Mouse (Mus musculus) forebrain, embryonic 14.5 days (tissue): ENCODE results near the gene Gm9046. TPM values are rescaled to one million over a fixed set of nuclear protein-coding genes. Genes with fewer than 3 reads are reported as not detected.
"Not testable (repeated sequence)": the region's sequence is repeated elsewhere in the genome, so short reads cannot be mapped to it uniquely, and the experiment has no call there.

ENCODE experiments used
- ATAC-seq: fragments of 200-750 bp; cut with Nextera tagmentation; 2 replicates; pipeline ENCODE4 v1.8.0; 2017; ENCODE audit warnings: mild to moderate bottlenecking, moderate library complexity
- DNase-seq: peaks from one replicate; pipeline ENCODE4 v3.0.0-alpha.2; 2015; ENCODE audit warnings: low spot score
- H3K27ac ChIP-seq: fragments of 300-500 bp; sonication (generic); 2 replicates; pipeline ENCODE4 v1.5.1; 2014; ENCODE audit warnings: low read depth, mild to moderate bottlenecking, control low read depth, low read length, moderate library complexity
- H3K27me3 ChIP-seq: fragments of 300-500 bp; sonication (generic); replicated peaks from 2 replicates; pipeline ENCODE4 v1.6.1; 2014; ENCODE audit warnings: low read length, control low read depth, mixed read lengths; ENCODE audit not compliant: control insufficient read depth, insufficient read depth
- H3K36me3 ChIP-seq: fragments of 300-500 bp; sonication (generic); 2 replicates; pipeline ENCODE4 v1.6.1; 2014; ENCODE audit warnings: low read length, control low read depth; ENCODE audit not compliant: control insufficient read depth, insufficient read depth
- H3K4me1 ChIP-seq: fragments of 300-500 bp; sonication (generic); 2 replicates; pipeline ENCODE4 v1.6.1; 2014; ENCODE audit warnings: antibody characterized with exemption, low read length, control low read depth; ENCODE audit not compliant: control insufficient read depth, insufficient read depth
- H3K4me2 ChIP-seq: fragments of 300-500 bp; sonication (generic); 2 replicates; pipeline ENCODE4 v1.6.1; 2014; ENCODE audit warnings: mild to moderate bottlenecking, control low read depth, low read length
- H3K4me3 ChIP-seq: fragments of 300-500 bp; sonication (generic); 2 replicates; pipeline ENCODE4 v1.5.1; 2014; ENCODE audit warnings: low read depth, low read length, control low read depth
- H3K9ac ChIP-seq: fragments of 300-500 bp; sonication (generic); 2 replicates; pipeline ENCODE4 v1.6.1; 2014; ENCODE audit warnings: mild to moderate bottlenecking, low read length, control low read depth, moderate library complexity
- H3K9me3 ChIP-seq: fragments of 300-500 bp; sonication (generic); replicated peaks from 2 replicates; pipeline ENCODE4 v1.6.1; 2016; ENCODE audit warnings: low read length, control low read depth, mixed read lengths; ENCODE audit not compliant: control insufficient read depth
- WGBS: fragments of 180-500 bp; shearing (Covaris S2); extraction: QIAGEN DNeasy Blood & Tissue Kit; methylation state at CpG from one replicate; pipeline ENCODE4 v1.1.7; 2014; 5-methylcytosine and 5-hydroxymethylcytosine counted together
- polyA plus RNA-seq: library from polyadenylated mRNA; unstranded; fragments of >200 nt; fragmentation: Nextera tagmentation; extraction: Ambion mirVana; gene quantifications from 2 replicates; pipeline ENCODE4 v1.2.1, GENCODE M21; 2014

Gm9046 gene
- polyA plus RNA-seq, result not detected in 2 replicates

DNA sequence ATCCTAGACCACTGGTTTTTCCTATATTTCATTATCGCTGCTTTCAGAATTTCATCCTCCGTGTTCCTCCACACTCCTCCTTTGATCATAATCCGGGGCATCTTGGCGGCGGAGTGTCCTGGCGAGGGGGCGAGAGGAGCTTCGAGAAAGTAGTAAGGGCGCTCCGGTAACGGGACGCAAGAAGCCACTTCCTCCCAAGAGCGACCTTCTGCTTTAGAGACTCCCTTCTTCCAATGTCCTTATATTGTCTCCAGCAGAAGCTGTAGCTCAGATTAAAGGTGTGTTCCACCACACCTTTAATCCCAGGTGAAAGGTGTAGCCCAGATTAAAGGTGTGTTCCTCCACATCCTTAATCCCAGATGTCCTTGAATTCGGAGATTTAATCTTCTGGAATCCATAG, at the start of gene Gm9046:
TSS of gene Gm9046 (minus strand) at position 101 of the 400 bp plus-strand sequence.
- not testable (repeated sequence) for H3K27ac ChIP-seq, H3K9me3 ChIP-seq, DNase-seq, H3K9ac ChIP-seq, H3K4me1 ChIP-seq, ATAC-seq, H3K27me3 ChIP-seq, H3K4me3 ChIP-seq, H3K36me3 ChIP-seq, H3K4me2 ChIP-seq
- no CpG with 5 or more reads among the region's 14 CpGs for WGBS

DNA sequence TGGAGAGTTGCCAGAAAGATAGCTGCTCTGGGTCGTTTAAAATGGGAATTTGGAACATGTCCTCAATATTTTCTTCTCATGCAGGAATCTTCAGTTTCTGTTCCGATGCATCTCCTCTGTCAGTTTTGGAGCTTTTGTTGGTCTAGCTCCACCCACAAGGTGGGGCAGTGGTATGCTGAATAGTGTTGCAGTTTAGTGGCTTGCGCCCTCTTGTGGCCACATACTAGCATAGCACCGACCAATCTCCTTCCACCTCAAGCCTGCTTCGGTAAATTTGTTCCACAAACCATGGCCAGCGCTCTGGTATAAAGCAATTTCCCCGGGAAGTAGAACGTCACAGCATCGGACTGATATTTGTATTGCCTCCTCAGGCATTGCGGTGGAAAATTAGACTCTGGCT, 27.4 kb upstream of the Gm9046 start:
- WGBS, result 9% methylated on average over 10 of the region's 10 CpGs
- peak overlapping the region; percentile 33; the same call in 1 of the 2 replicates for H3K4me2 ChIP-seq
- DNase-seq (peak; percentile 94), ATAC-seq (peak; percentile 98)
- H3K9me3 ChIP-seq, result no peaks in the 10 kb centered on the region
- no peak overlapping the region for H3K4me3 ChIP-seq
- H3K36me3 ChIP-seq, result no peaks in the 10 kb centered on the region
- no peaks in the 10 kb centered on the region for H3K27me3 ChIP-seq
- no peaks in the 10 kb centered on the region for H3K4me1 ChIP-seq
- no peak overlapping the region; the same call in 1 of the 2 replicates for H3K9ac ChIP-seq
- no peak overlapping the region for H3K27ac ChIP-seq

DNA sequence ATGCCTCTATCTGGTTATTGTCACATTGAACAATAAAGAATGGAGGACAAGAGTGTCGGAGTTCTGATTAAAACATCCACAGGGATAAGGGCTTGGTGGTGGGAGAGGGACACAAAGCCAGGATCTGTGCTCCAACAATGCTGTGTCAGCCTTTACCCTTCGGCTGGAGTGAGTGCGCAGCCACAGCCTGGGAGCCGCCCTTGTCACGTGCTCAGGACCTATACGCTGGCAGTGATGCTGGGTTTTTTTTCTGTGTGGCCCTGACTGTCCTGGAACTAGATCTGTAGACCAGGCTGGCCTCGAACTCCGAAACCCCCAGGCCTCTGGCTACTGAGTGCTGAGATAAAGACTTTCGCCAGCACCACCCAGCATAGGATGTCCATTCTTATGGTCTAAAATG, 26.5 kb upstream of the Gm9046 start:
- ATAC-seq (no peak; the same call in 1 of the 2 replicates), DNase-seq (no peak)
- Histone ChIP-seq H3K4me2 (no peak overlapping the region), H3K36me3 (no peaks in the 10 kb centered on the region), H3K4me3 (no peak overlapping the region), H3K27me3 (no peaks in the 10 kb centered on the region), H3K9me3 (no peaks in the 10 kb centered on the region), H3K27ac (no peak overlapping the region), H3K9ac (no peak overlapping the region), H3K4me1 (no peaks in the 10 kb centered on the region)
- WGBS, result 87% methylated on average over 9 of the region's 9 CpGs

DNA sequence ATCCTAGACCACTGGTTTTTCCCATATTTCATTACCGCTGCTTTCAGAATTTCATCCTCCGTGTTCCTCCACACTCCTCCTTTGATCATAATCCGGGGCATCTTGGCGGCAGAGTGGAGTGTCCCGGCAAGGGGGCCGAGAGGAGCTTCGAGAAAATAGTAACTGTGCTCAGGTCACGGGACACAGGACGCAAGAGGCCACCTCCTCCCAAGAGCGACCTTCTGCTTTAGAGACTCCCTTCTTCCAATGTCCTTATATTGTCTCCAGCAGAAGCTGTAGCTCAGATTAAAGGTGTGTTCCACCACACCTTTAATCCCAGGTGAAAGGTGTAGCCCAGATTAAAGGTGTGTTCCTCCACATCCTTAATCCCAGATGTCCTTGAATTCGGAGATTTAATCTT, 10.9 kb upstream of the Gm9046 start, which contains the start of gene Gm9049:
TSS of gene Gm9049 (minus strand) at position 101 of the 400 bp plus-strand sequence.
- not testable (repeated sequence) for DNase-seq, ATAC-seq
- 86% methylated on average over 1 of the region's 11 CpGs for WGBS

DNA sequence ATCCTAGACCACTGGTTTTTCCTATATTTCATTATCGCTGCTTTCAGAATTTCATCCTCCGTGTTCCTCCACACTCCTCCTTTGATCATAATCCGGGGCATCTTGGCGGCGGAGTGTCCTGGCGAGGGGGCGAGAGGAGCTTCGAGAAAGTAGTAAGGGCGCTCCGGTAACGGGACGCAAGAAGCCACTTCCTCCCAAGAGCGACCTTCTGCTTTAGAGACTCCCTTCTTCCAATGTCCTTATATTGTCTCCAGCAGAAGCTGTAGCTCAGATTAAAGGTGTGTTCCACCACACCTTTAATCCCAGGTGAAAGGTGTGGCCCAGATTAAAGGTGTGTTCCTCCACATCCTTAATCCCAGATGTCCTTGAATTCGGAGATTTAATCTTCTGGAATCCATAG, 5.5 kb upstream of the Gm9046 start, which contains the start of gene Gm9048:
TSS of gene Gm9048 (minus strand) at position 101 of the 400 bp plus-strand sequence.
- not testable (repeated sequence) for H3K4me1 ChIP-seq, H3K9ac ChIP-seq, H3K36me3 ChIP-seq, H3K9me3 ChIP-seq, ATAC-seq, H3K4me2 ChIP-seq, H3K27ac ChIP-seq, H3K27me3 ChIP-seq, H3K4me3 ChIP-seq, DNase-seq
- 100% methylated on average over 1 of the region's 14 CpGs for WGBS

More for the DNA sequence above, 10.9 kb upstream of the Gm9046 start, which contains the start of gene Gm9049:
- H3K36me3 ChIP-seq, H3K9ac ChIP-seq, H3K27ac ChIP-seq, H3K9me3 ChIP-seq, H3K4me1 ChIP-seq, H3K27me3 ChIP-seq, H3K4me2 ChIP-seq, H3K4me3 ChIP-seq: not testable (repeated sequence)

DNA sequence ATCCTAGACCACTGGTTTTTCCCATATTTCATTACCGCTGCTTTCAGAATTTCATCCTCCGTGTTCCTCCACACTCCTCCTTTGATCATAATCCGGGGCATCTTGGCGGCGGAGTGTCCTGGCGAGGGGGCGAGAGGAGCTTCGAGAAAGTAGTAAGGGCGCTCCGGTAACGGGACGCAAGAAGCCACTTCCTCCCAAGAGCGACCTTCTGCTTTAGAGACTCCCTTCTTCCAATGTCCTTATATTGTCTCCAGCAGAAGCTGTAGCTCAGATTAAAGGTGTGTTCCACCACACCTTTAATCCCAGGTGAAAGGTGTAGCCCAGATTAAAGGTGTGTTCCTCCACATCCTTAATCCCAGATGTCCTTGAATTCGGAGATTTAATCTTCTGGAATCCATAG, 5.3 kb downstream of the Gm9046 start, which contains the start of gene Gm9045:
TSS of gene Gm9045 (minus strand) at position 101 of the 400 bp plus-strand sequence.
- ATAC-seq, H3K9me3 ChIP-seq, DNase-seq, H3K4me1 ChIP-seq, H3K27ac ChIP-seq, H3K27me3 ChIP-seq, H3K9ac ChIP-seq, H3K4me2 ChIP-seq, H3K4me3 ChIP-seq, H3K36me3 ChIP-seq: not testable (repeated sequence)
- WGBS, result no CpG with 5 or more reads among the region's 14 CpGs

DNA sequence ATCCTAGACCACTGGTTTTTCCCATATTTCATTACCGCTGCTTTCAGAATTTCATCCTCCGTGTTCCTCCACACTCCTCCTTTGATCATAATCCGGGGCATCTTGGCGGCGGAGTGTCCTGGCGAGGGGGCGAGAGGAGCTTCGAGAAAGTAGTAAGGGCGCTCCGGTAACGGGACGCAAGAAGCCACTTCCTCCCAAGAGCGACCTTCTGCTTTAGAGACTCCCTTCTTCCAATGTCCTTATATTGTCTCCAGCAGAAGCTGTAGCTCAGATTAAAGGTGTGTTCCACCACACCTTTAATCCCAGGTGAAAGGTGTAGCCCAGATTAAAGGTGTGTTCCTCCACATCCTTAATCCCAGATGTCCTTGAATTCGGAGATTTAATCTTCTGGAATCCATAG, 10.7 kb downstream of the Gm9046 start, which contains the start of gene Gm9044:
TSS of gene Gm9044 (minus strand) at position 101 of the 400 bp plus-strand sequence.
- not testable (repeated sequence) for H3K9ac ChIP-seq, H3K4me2 ChIP-seq, ATAC-seq, H3K9me3 ChIP-seq, H3K36me3 ChIP-seq, H3K4me1 ChIP-seq, H3K27me3 ChIP-seq, H3K27ac ChIP-seq, DNase-seq, H3K4me3 ChIP-seq
- WGBS, result no CpG with 5 or more reads among the region's 14 CpGs

DNA sequence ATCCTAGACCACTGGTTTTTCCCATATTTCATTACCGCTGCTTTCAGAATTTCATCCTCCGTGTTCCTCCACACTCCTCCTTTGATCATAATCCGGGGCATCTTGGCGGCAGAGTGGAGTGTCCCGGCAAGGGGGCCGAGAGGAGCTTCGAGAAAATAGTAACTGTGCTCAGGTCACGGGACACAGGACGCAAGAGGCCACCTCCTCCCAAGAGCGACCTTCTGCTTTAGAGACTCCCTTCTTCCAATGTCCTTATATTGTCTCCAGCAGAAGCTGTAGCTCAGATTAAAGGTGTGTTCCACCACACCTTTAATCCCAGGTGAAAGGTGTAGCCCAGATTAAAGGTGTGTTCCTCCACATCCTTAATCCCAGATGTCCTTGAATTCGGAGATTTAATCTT, 16.2 kb downstream of the Gm9046 start, which contains the start of gene Gm9040:
TSS of gene Gm9040 (minus strand) at position 101 of the 400 bp plus-strand sequence.
- not testable (repeated sequence) for H3K9me3 ChIP-seq, H3K4me3 ChIP-seq, H3K4me2 ChIP-seq, H3K9ac ChIP-seq, H3K4me1 ChIP-seq, H3K36me3 ChIP-seq, H3K27me3 ChIP-seq, ATAC-seq, H3K27ac ChIP-seq, DNase-seq
- WGBS, result no CpG with 5 or more reads among the region's 11 CpGs

DNA sequence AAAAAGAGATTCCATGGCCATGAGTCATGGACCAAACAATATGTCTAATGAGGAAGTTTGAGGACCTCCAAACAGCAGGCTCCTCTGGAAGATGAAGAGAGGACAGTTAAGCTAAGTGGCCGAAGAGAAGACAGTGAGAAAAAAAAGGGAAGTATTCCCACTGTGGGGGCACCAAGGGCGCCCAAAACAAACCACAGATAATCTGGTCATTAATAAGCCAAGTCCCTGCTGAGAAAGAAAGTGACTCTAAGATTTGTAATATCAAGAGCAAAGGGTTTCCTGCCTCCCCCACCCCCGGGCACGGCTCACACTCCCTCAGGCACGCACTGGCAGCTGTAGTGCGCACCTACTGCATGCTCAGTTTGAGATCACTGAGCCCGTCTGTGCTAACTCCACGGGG, 24.0 kb downstream of the Gm9046 start:
- H3K27ac ChIP-seq, result no peak overlapping the region
- ATAC-seq (no peak), DNase-seq (no peak)
- no peak overlapping the region for H3K9ac ChIP-seq
- H3K36me3 ChIP-seq, result no peaks in the 10 kb centered on the region
- no peaks in the 10 kb centered on the region for H3K9me3 ChIP-seq
- H3K4me2 ChIP-seq, result no peak overlapping the region
- H3K27me3 ChIP-seq, result no peaks in the 10 kb centered on the region
- H3K4me3 ChIP-seq, result no peak overlapping the region
- H3K4me1 ChIP-seq, result no peaks in the 10 kb centered on the region
- 89% methylated on average over 8 of the region's 8 CpGs for WGBS
